Mouse (Mus musculus): Measurements from ENCODE around the gene Sugp1.

The Sugp1 gene

GRCm38 (mm10) chr8:70111192-70111795, 68.7 kb downstream of the Sugp1 start:
- no peak for DNase-seq (ENCODE audit: low spot score in 2 of 2)

- DNase-seq (ENCODE audit: low spot score in 2 of 2): no peak
These were observed 69.9 kb downstream of the Sugp1 start for GRCm38 (mm10) chr8:70112401-70113016.

GRCm38 (mm10) chr8:70114488-70114887, 71.9 kb downstream of the Sugp1 start:
- no peak for DNase-seq (ENCODE audit: low spot score in 2 of 2)

- DNase-seq (ENCODE audit: low spot score in 2 of 2): no peak
These were observed 72.3 kb downstream of the Sugp1 start for GRCm38 (mm10) chr8:70114892-70115291.

- DNase-seq (ENCODE audit: low spot score in 2 of 2): no peak
These were observed 75.0 kb downstream of the Sugp1 start for GRCm38 (mm10) chr8:70117611-70118010.

- peak; percentile 63 to 78 for DNase-seq (ENCODE audit: low spot score in 2 of 2)
These were observed 76.4 kb downstream of the Sugp1 start for GRCm38 (mm10) chr8:70118726-70119700.

- DNase-seq (ENCODE audit: low spot score in 2 of 2): peak; percentile 85 to 92
These were observed 78.1 kb downstream of the Sugp1 start, which contains the start of gene Ncan for GRCm38 (mm10) chr8:70120667-70121066. TSS of gene Ncan (minus strand) at chr8:70120873.

Measured in frontal cortex, postnatal 14 days (tissue).